Mouse (Mus musculus): ENCODE results near the gene Myo1a. TPM values are rescaled to one million over a fixed set of nuclear protein-coding genes. Genes with fewer than 3 reads are reported as not detected.
"Not testable (repeated sequence)": the region's sequence is repeated elsewhere in the genome, so short reads cannot be mapped to it uniquely, and the experiment has no call there.

The Myo1a gene
- total RNA-seq, 2 experiments from 2014 or later, result 0.79 to 1.7 TPM

DNA sequence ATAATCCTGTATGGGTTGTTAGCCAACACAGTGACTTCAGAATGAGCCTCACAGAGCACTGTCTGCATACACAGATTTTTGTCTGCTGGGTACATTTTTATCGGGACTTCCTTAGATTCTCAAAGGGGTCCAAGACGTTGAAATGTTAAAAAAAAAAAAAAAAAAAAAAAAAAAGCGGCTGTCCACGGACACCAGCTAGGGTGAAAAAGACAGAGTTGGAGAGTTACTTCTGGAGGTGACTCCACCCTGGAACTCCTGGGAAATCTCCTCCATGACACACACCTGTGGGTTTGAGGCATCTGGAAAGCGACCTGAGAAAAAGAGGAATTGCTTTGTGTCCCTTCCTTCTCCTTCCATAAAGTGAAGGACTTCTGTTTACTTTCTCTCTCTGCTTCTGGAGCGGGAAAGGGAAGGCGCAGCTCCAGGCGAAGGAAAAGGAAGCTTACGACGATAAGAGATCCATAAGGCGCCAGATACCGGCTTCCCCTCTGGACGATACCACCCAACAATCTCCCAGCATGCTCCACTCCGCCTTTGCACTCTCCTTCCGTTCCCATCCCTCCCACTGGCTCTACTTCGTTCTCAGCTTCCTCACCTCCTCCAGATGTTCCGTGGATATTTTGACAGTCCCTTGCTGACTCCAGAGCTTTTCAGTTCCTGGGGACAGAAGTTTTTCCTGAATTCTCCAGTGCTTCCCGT lies 50.9 kb downstream of the Myo1a start:
- DNase-seq (ENCODE audit: low spot score in 2 of 2), result no peak

DNA sequence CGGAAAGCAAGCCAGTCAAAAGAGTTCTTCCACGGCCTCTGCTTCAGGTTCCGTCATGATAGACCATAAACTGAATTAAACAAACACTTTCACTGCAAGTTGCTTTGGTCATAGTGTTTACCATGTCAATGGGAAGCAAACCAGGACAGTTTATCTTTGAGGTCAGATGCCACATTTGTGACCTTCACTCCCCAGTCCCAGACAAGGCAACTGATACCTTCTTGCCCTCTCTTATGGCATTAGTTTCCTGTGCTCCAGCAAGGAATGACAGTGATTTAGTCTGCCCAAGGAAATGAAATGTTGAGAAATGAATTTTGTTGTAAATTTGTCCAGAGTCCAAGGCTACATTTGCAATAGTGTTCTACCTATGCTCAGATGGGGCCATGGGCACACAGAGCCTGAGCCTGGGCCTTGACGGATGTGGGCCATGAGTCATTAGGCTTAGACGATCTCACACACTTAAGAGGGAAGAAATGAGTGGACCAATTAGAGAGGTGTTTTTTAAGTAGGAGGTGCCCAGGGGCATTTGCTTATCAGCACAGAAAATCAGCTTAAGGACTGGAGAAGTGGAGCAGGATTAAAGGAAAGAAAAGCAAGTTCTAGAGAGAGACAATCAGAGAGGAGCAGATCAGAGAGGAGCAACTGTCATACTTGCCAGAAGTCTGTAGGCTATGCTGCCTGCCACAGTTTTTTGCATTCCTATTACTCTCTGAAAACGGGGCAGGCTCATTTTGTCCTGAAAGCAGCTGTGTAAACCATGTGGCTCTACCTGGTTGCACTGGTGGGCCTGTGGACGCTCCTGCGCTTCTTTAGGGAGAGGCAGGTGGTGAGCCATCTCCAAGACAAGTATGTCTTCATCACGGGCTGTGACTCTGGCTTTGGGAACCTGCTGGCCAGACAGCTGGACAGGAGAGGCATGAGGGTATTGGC lies 54.5 kb downstream of the Myo1a start, which contains the start of the genes Rdh1 and Rdh16f1:
Rdh1 (plus strand) TSS at position 541 of the 930 bp plus-strand sequence.
Rdh16f1 (plus strand) TSS at position 607 of the 930 bp plus-strand sequence.
- no peak for DNase-seq (ENCODE audit: low spot score in 2 of 2)

GRCm38 (mm10) chr10:127762926-127763325 lies 58.0 kb downstream of the Myo1a start:
- DNase-seq (ENCODE audit: low spot score in 2 of 2), result not testable (repeated sequence)

- no peak for DNase-seq (ENCODE audit: low spot score in 2 of 2)
These were observed 59.1 kb downstream of the Myo1a start for GRCm38 (mm10) chr10:127763914-127764680.

DNA sequence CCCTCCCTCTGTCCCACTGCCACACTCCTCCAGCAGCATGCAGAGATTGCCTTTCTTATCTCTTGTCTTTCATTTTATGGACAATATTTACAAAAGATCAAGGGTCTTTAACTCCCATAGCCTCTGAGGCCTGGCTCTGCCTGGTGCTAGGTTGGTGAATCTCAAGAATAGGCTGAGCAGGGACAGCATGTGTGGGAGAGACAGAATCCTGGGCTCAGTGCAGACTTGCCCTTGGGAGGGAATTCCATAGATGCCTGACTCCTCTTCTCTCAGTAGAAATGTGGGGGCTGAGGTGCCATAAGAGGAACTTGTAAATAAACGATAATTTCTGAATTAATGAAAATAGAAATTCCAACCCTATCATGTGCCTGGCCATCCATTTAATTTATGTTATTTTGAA lies 61.6 kb downstream of the Myo1a start:
- no peak for DNase-seq (ENCODE audit: low spot score in 2 of 2)

Other genes starting within 250 kb of the Myo1a start
- 1 to 10 TPM; 2.4 to 3.5 TPM for gene Stac3, start 203.5 kb upstream of the Myo1a start, total RNA-seq (2021)
- gene Ndufa4l2, start 190.2 kb upstream of the Myo1a start, total RNA-seq (2021), result 1 to 10 TPM; 3.6 to 3.8 TPM
- gene Shmt2, start 182.7 kb upstream of the Myo1a start, total RNA-seq (2021), result 10 to 100 TPM; 24.2 to 25.3 TPM
- 1 to 10 TPM; 1.2 to 1.3 TPM for gene Nxph4, start 170.6 kb upstream of the Myo1a start, total RNA-seq (2021)
- 100 to 1,000 TPM; 284 to 294 TPM for gene Lrp1, start 84.0 kb upstream of the Myo1a start, total RNA-seq (2021)
- 1 to 10 TPM; 5.7 to 7.3 TPM for gene Stat6, start 62.2 kb upstream of the Myo1a start, total RNA-seq (2021)
- gene Nemp1, start 38.3 kb upstream of the Myo1a start, total RNA-seq (2021), result 1 to 10 TPM; 6.6 to 6.7 TPM
- gene Nab2, start 36.6 kb upstream of the Myo1a start, total RNA-seq (2021), result 10 to 100 TPM; 54.8 to 55.6 TPM
- gene Tac2, start 19.3 kb downstream of the Myo1a start, total RNA-seq (2021), result 1 to 10 TPM; 3.8 to 6.9 TPM
- 10 to 100 TPM; 11.2 to 11.8 TPM for gene Zbtb39, start 34.4 kb downstream of the Myo1a start, total RNA-seq (2021)
- 1 to 10 TPM in 1 of 2 experiments, under 1 TPM in 1; 0.99 to 1.2 TPM for gene Gpr182, start 46.6 kb downstream of the Myo1a start, total RNA-seq (2021)
- gene Rdh1, start 54.6 kb downstream of the Myo1a start, total RNA-seq (2021), result under 1 TPM in 1 of 2 experiments, not detected in 1; 0.15 TPM
- gene Rdh16f1, start 54.6 kb downstream of the Myo1a start, total RNA-seq (2021), result not detected
- gene Rdh9, start 71.2 kb downstream of the Myo1a start, total RNA-seq (2021), result under 1 TPM; 0.35 to 0.43 TPM
- under 1 TPM in 1 of 2 experiments, not detected in 1; 0.35 TPM for gene Rdh16, start 96.0 kb downstream of the Myo1a start, total RNA-seq (2021)
- not detected for gene Rdh19, start 144.8 kb downstream of the Myo1a start, total RNA-seq (2021)
- not detected for gene Rdh16f2, start 161.3 kb downstream of the Myo1a start, total RNA-seq (2021)
- gene Rdh7, start 183.6 kb downstream of the Myo1a start, total RNA-seq (2021), result not detected
- gene Sdr9c7, start 193.3 kb downstream of the Myo1a start, total RNA-seq (2021), result not detected